Mouse (Mus musculus) frontal cortex, postnatal 25 days (tissue): ENCODE results near the gene Sez6l.
A peak's percentile ranks its signal among the peaks of the same experiment; 100 is the strongest.

Experiments
- DNase-seq, 2 experiments: peaks; one replicate each; pipeline ENCODE4 v3.0.0; 2022; ENCODE audit warnings: low spot score in 2 of 2

Sez6l gene

GRCm38 (mm10) chr5:112576993-112577670 lies at the start of gene Sez6l:
Gene Sez6l, minus strand, starts transcription at chr5:112577185.
- peak; percentile 49 to 62 for DNase-seq

GRCm38 (mm10) chr5:112625555-112626160 lies 48.7 kb upstream of the Sez6l start:
- DNase-seq = no peak

- DNase-seq = no peak
These were observed 46.0 kb upstream of the Sez6l start for GRCm38 (mm10) chr5:112622946-112623345.

- no peak for DNase-seq
These were observed 43.3 kb upstream of the Sez6l start for GRCm38 (mm10) chr5:112620256-112620655.

- DNase-seq = no peak
These were observed 42.4 kb upstream of the Sez6l start for GRCm38 (mm10) chr5:112619344-112619743.

GRCm38 (mm10) chr5:112617602-112618247 lies 40.7 kb upstream of the Sez6l start:
- no peak for DNase-seq

GRCm38 (mm10) chr5:112615946-112616617 lies 39.1 kb upstream of the Sez6l start:
- no peak for DNase-seq

GRCm38 (mm10) chr5:112607867-112608516 lies 31.0 kb upstream of the Sez6l start:
- no peak for DNase-seq

- DNase-seq = no peak
These were observed 30.1 kb upstream of the Sez6l start for GRCm38 (mm10) chr5:112607119-112607518.

GRCm38 (mm10) chr5:112605371-112605770 lies 28.4 kb upstream of the Sez6l start:
- DNase-seq = no peak

- no peak for DNase-seq
These were observed 27.3 kb upstream of the Sez6l start for GRCm38 (mm10) chr5:112604251-112604650.

- no peak for DNase-seq
These were observed 26.6 kb upstream of the Sez6l start for GRCm38 (mm10) chr5:112603594-112603993.

- DNase-seq = no peak
These were observed 23.4 kb upstream of the Sez6l start for GRCm38 (mm10) chr5:112600309-112600939.

GRCm38 (mm10) chr5:112599538-112600308 lies 22.7 kb upstream of the Sez6l start:
- DNase-seq = no peak

GRCm38 (mm10) chr5:112597876-112598275 lies 20.9 kb upstream of the Sez6l start:
- peak in 1 of 2 experiments; percentile 33 for DNase-seq

- DNase-seq = no peak
These were observed 20.3 kb upstream of the Sez6l start for GRCm38 (mm10) chr5:112597307-112597706.

GRCm38 (mm10) chr5:112596729-112597128 lies 19.7 kb upstream of the Sez6l start:
- DNase-seq = no peak

- DNase-seq = no peak
These were observed 19.0 kb upstream of the Sez6l start for GRCm38 (mm10) chr5:112595701-112596632.

GRCm38 (mm10) chr5:112591706-112592105 lies 14.7 kb upstream of the Sez6l start:
- DNase-seq = no peak

- no peak for DNase-seq
These were observed 9.1 kb upstream of the Sez6l start for GRCm38 (mm10) chr5:112586071-112586470.
